Mouse (Mus musculus): ENCODE measurements at regions not wholly inside any gene's neighbourhood (a gene's known extent, or its start where the extent isn't known, plus 50 kb on each side); places are given as distances from the start of the nearest gene placed in this dataset.

DNA sequence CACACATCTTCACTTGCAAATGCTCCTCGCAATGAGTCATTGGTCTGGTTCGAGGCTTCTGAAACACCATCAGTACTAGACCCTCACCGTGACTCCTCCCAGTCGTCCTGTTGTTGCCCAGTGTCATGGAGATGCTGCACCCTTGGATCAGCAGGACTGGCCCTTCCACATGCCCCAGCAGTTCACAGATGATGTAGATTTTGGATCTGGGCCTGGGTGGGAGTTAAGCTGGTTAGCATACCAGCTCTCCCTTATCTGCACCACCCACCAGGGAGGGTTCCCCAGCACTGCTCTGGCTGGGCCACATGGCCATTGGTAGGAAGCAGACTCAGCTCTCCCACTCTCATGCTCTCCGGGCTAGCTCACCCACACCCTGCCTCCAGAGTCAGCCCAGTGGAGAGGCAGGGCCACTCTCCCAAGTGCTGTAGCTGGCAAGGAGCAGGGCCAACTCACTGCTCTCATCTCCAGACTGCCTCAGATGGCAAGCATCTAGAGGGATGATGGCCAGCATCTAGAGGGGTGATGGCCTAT, 60.8 kb upstream of the Thy1 start:
- H3K4me3 ChIP-seq = no peak overlapping the region
- H3K36me3 ChIP-seq = no peaks in the 10 kb centered on the region
- no peak overlapping the region for H3K9ac ChIP-seq
- H3K4me2 ChIP-seq = no peak overlapping the region
- WGBS = 60% methylated on average over 5 of the region's 5 CpGs
- no peaks in the 10 kb centered on the region for H3K27me3 ChIP-seq
- H3K4me1 ChIP-seq (replicated peaks) = peaks cover 7% of the 10 kb centered on the region; the same call in 1 of the 2 replicates
- H3K27ac ChIP-seq = no peak overlapping the region
- H3K9me3 ChIP-seq (replicated peaks) = no peaks in the 10 kb centered on the region
- no peak for ATAC-seq (replicated peaks; ENCODE audit: insufficient number of reproducible peaks, insufficient read depth, low FRiP score, low read depth)

DNA sequence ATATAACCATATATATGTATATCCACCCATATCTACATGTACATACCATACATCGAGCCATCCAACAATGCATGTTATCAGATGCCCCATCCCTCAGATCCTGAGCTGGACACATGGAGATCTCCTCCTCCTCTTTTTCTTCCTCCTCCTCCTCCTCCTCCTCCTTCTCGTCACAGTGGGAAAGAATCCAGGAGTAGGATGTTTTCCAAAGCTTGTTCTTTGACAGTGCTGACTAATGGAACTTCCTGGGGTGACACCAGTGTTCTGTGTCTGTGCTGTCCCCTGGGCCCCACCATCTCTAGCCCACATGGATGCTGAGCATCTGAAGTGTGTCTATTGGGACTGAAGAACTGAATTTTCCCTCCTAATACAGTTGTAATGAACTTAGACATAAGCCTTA, 60.0 kb upstream of the Thy1 start:
- no peak overlapping the region for H3K27ac ChIP-seq
- peaks cover 7% of the 10 kb centered on the region; the same call in 1 of the 2 replicates for H3K4me1 ChIP-seq (replicated peaks)
- H3K36me3 ChIP-seq = no peaks in the 10 kb centered on the region
- 44% methylated on average over 2 of the region's 2 CpGs for WGBS
- H3K4me3 ChIP-seq = no peak overlapping the region
- no peaks in the 10 kb centered on the region for H3K27me3 ChIP-seq
- H3K4me2 ChIP-seq = no peak overlapping the region
- H3K9ac ChIP-seq = no peak overlapping the region
- no peaks in the 10 kb centered on the region for H3K9me3 ChIP-seq (replicated peaks)
- ATAC-seq (replicated peaks; ENCODE audit: insufficient number of reproducible peaks, insufficient read depth, low FRiP score, low read depth) = no peak

GRCm38 (mm10) chr9:43984181-43985062, 58.8 kb upstream of the Thy1 start:
- no peak overlapping the region for H3K27ac ChIP-seq
- peaks cover 14% of the 10 kb centered on the region for H3K4me1 ChIP-seq (replicated peaks)
- peak; percentile 19; the same call in 1 of the 2 replicates for ATAC-seq (replicated peaks; ENCODE audit: insufficient number of reproducible peaks, insufficient read depth, low FRiP score, low read depth)
- no peaks in the 10 kb centered on the region for H3K27me3 ChIP-seq
- no peaks in the 10 kb centered on the region for H3K9me3 ChIP-seq (replicated peaks)
- 43% methylated on average over 8 of the region's 8 CpGs for WGBS
- no peak overlapping the region for H3K4me3 ChIP-seq
- H3K4me2 ChIP-seq = no peak overlapping the region
- no peaks in the 10 kb centered on the region for H3K36me3 ChIP-seq
- H3K9ac ChIP-seq = 0 out of 2 replicates have a peak overlapping the region, but pooled peaks have one; percentile 11

GRCm38 (mm10) chr9:43987957-43988356, 55.2 kb upstream of the Thy1 start:
- Histone ChIP-seq H3K27me3 (no peaks in the 10 kb centered on the region), H3K36me3 (no peaks in the 10 kb centered on the region), H3K4me2 (no peak overlapping the region), H3K4me1 (replicated peaks) (peaks cover 27% of the 10 kb centered on the region), H3K27ac (no peak overlapping the region), H3K9ac (no peak overlapping the region), H3K4me3 (no peak overlapping the region), H3K9me3 (replicated peaks) (no peaks in the 10 kb centered on the region)
- no peak for ATAC-seq (replicated peaks; ENCODE audit: insufficient number of reproducible peaks, insufficient read depth, low FRiP score, low read depth)
- 91% methylated on average over 6 of the region's 6 CpGs for WGBS

DNA sequence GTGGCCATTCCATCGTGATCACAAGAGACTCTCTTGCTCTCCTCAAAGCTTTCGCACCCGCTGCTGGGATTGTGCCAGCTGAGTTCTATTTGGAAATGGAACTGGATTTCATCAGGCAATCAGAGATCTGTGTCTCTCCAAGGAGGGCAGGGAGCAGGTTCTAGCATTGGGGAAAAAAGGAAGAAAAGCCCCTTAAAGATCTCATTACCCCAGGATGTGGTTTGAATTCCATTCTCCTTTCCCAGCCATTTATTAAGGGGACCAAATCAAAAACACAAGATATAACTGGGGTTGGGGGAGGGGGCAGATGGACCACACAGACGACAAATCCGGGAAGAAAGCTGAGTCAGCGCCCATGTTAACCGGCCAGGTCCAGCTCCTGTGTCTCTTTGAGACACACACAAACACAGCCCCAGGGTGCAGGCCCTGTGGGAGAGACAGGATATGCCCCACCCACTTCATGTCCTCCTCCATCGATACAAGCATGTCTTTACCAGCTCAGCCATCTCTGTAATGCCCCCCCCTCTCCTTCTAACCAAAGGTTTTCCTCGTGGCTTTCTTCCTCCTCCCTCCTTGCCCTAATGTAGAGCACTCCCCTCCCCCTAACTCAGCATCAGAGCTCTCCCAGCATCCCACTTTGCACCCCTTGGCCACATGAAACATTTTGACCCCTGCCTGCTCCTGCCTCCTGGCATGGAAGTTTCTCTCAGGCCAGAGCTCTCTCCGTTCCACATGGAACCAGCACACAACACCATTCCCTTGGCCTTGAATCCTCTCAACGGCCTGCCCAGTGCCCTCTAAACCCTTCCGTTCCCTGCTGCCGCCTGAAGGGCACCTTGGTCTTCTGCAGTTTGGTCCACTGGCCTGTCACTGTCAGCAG, 54.0 kb upstream of the Thy1 start:
- no peaks in the 10 kb centered on the region for H3K36me3 ChIP-seq
- no peak overlapping the region for H3K4me3 ChIP-seq
- H3K27ac ChIP-seq = no peak overlapping the region
- no peak for ATAC-seq (replicated peaks; ENCODE audit: insufficient number of reproducible peaks, insufficient read depth, low FRiP score, low read depth)
- peaks cover 31% of the 10 kb centered on the region for H3K4me1 ChIP-seq (replicated peaks)
- no peak overlapping the region for H3K4me2 ChIP-seq
- H3K27me3 ChIP-seq = no peaks in the 10 kb centered on the region
- H3K9ac ChIP-seq = no peak overlapping the region
- H3K9me3 ChIP-seq (replicated peaks) = no peaks in the 10 kb centered on the region
- 35% methylated on average over 13 of the region's 13 CpGs for WGBS

GRCm38 (mm10) chr9:43990124-43990523, 53.1 kb upstream of the Thy1 start:
- Histone ChIP-seq H3K9me3 (replicated peaks) (no peaks in the 10 kb centered on the region), H3K4me2 (no peak overlapping the region), H3K36me3 (no peaks in the 10 kb centered on the region), H3K4me3 (no peak overlapping the region), H3K4me1 (replicated peaks) (peaks cover 28% of the 10 kb centered on the region), H3K27ac (no peak overlapping the region), H3K9ac (no peak overlapping the region), H3K27me3 (no peaks in the 10 kb centered on the region)
- 78% methylated on average over 11 of the region's 11 CpGs for WGBS
- ATAC-seq (replicated peaks; ENCODE audit: insufficient number of reproducible peaks, insufficient read depth, low FRiP score, low read depth) = no peak

GRCm38 (mm10) chr9:43993221-43993976, 49.8 kb upstream of the Thy1 start:
- H3K4me1 ChIP-seq (replicated peaks) = peaks cover 28% of the 10 kb centered on the region
- no peak overlapping the region for H3K4me2 ChIP-seq
- no peaks in the 10 kb centered on the region for H3K9me3 ChIP-seq (replicated peaks)
- H3K27ac ChIP-seq = peak overlapping the region; percentile 45
- no peak overlapping the region for H3K9ac ChIP-seq
- 24% methylated on average over 9 of the region's 9 CpGs for WGBS
- ATAC-seq (replicated peaks; ENCODE audit: insufficient number of reproducible peaks, insufficient read depth, low FRiP score, low read depth) = no peak
- H3K27me3 ChIP-seq = no peaks in the 10 kb centered on the region
- no peak overlapping the region for H3K4me3 ChIP-seq
- no peaks in the 10 kb centered on the region for H3K36me3 ChIP-seq

All from heart, embryonic 15.5 days (tissue).